8 mouse cellular contexts compared by ENCODE assay signal in the genomic region with DNA sequence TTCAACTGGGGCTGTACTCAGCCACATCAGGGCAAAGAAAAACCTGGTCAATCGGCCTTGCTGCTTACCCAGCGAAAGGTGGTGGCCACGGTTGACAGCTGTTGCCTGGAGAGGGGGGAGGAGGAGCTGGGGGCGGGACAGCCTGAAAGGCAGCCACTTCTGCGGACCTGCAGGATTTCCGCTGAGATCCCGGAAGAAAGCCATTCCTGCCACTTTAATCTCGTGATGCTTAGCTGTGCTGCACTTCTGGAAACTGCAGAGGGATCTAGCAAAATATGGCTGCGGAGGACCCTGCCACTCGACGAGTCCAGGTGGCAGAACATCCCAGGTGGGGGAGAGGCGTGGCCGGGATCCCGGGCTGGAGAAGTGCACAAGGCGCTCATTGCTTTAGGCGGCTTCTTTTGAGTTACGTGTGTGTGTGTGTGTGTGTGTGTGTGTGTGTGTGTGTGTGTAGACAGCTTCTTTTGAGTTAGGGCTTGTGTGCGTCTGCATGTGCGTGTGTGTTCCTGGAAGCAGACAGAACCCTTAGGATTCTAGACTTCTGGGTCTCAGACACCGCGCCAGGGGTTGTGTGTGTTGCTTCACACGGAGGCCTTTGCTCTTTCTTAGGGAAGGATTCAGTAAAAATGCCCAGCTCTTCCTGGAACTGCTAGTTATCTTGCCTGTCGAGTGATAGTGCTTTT. TPM values are rescaled to one million over a fixed set of nuclear protein-coding genes. Genes with fewer than 3 reads are reported as not detected.
DNase-seq lines count a peak whose midpoint lies in the region; ATAC-seq and TF ChIP-seq lines count a peak whose summit lies in the region.

No protein-coding gene starts in this region.

- peak; percentile 82 for DNase-seq in CD4-positive, CD25-positive, alpha-beta regulatory T cell, adult 2 months (ENCODE audit: low read depth, low spot score)
- DNase-seq in c-Kit-positive CD71-negative TER-119-negative erythroid progenitor cells, embryonic 14.5 days (ENCODE audit: low read depth): peak; percentile 52
- peak; percentile 72 for DNase-seq in forebrain, embryonic 11.5 days (ENCODE audit: low spot score)
- peak; percentile 79 to 92 for DNase-seq in kidney, postnatal 25 days
- DNase-seq in stomach, postnatal 0 days (ENCODE audit: low spot score): peak; percentile 87

- peak; percentile 75 for ATAC-seq in forebrain, embryonic 11.5 days (replicated peaks; ENCODE audit: low FRiP score)
- ATAC-seq in heart, embryonic 15.5 days (replicated peaks; ENCODE audit: insufficient number of reproducible peaks, insufficient read depth, low FRiP score, low read depth): peak; percentile 67; the same call in 1 of the 2 replicates
- peak; percentile 65 for ATAC-seq in liver, embryonic 16.5 days (ENCODE audit: low read depth)
- peak; percentile 64 for ATAC-seq in neural tube, embryonic 12.5 days (ENCODE audit: low FRiP score, low read depth)
- ATAC-seq in stomach, postnatal 0 days (ENCODE audit: low FRiP score, low TSS enrichment): peak; percentile 95

- H3K9me3 ChIP-seq in forebrain, embryonic 11.5 days (ENCODE audit: control insufficient read depth, low read length): no peaks in the 10 kb centered on the region
- no peaks in the 10 kb centered on the region for H3K9me3 ChIP-seq in heart, embryonic 15.5 days (replicated peaks)
- no peaks in the 10 kb centered on the region for H3K9me3 ChIP-seq in liver, embryonic 16.5 days (replicated peaks; ENCODE audit: control insufficient read depth, low read length)
- H3K9me3 ChIP-seq in neural tube, embryonic 12.5 days: no peaks in the 10 kb centered on the region
- no peaks in the 10 kb centered on the region for H3K9me3 ChIP-seq in stomach, postnatal 0 days (ENCODE audit: control insufficient read depth, low read length)

- peak overlapping the region; percentile 68 for H3K4me2 ChIP-seq in forebrain, embryonic 11.5 days (ENCODE audit: low read depth, low read length, severe bottlenecking)
- H3K4me2 ChIP-seq in heart, embryonic 15.5 days: peak overlapping the region; percentile 81
- peak overlapping the region; percentile 85 for H3K4me2 ChIP-seq in liver, embryonic 16.5 days (ENCODE audit: low read depth, low read length)
- peak overlapping the region; percentile 64 for H3K4me2 ChIP-seq in neural tube, embryonic 12.5 days (replicated peaks)
- H3K4me2 ChIP-seq in stomach, postnatal 0 days (replicated peaks; ENCODE audit: low read depth): peak overlapping the region; percentile 63

- no peak for TF ChIP-seq EP300 in stomach, postnatal 0 days (optimal IDR thresholded peaks at IDR 0.05)

- peak overlapping the region; percentile 67 for H3K9ac ChIP-seq in forebrain, embryonic 11.5 days (ENCODE audit: low read length)
- peak overlapping the region; percentile 64 for H3K9ac ChIP-seq in heart, embryonic 15.5 days
- peak overlapping the region; percentile 68 for H3K9ac ChIP-seq in liver, embryonic 16.5 days (ENCODE audit: low read depth, low read length)
- peak overlapping the region; percentile 52 for H3K9ac ChIP-seq in neural tube, embryonic 12.5 days
- H3K9ac ChIP-seq in stomach, postnatal 0 days (ENCODE audit: low read length): peak overlapping the region; percentile 65

- H3K36me3 ChIP-seq in forebrain, embryonic 11.5 days (ENCODE audit: control insufficient read depth, insufficient read depth, low read length): no peaks in the 10 kb centered on the region
- H3K36me3 ChIP-seq in heart, embryonic 15.5 days: no peaks in the 10 kb centered on the region
- H3K36me3 ChIP-seq in liver, embryonic 16.5 days (ENCODE audit: control insufficient read depth, insufficient read depth): no peaks in the 10 kb centered on the region
- no peaks in the 10 kb centered on the region for H3K36me3 ChIP-seq in neural tube, embryonic 12.5 days
- no peaks in the 10 kb centered on the region for H3K36me3 ChIP-seq in stomach, postnatal 0 days (ENCODE audit: control insufficient read depth, insufficient read depth, low read length)

- WGBS in forebrain, embryonic 11.5 days: 7% methylated on average over 23 of the region's 23 CpGs
- 2% methylated on average over 23 of the region's 23 CpGs for WGBS in heart, embryonic 15.5 days
- 3% methylated on average over 23 of the region's 23 CpGs for WGBS in liver, embryonic 16.5 days (ENCODE audit: insufficient replicate concordance)
- WGBS in neural tube, embryonic 12.5 days: 12% methylated on average over 23 of the region's 23 CpGs
- WGBS in stomach, postnatal 0 days: 3% methylated on average over 23 of the region's 23 CpGs

- peak overlapping the region; percentile 40 for H3K4me3 ChIP-seq in forebrain, embryonic 11.5 days (ENCODE audit: low read depth, low read length)
- peak overlapping the region; percentile 75 for H3K4me3 ChIP-seq in heart, embryonic 15.5 days
- H3K4me3 ChIP-seq in liver, embryonic 16.5 days (ENCODE audit: low read depth, low read length): peak overlapping the region; percentile 71
- H3K4me3 ChIP-seq in neural tube, embryonic 12.5 days: peak overlapping the region; percentile 37
- peak overlapping the region; percentile 65 for H3K4me3 ChIP-seq in stomach, postnatal 0 days (ENCODE audit: low read depth, low read length)

- TF ChIP-seq CTCF in stomach, postnatal 0 days (IDR thresholded peaks at IDR 0.05; ENCODE audit: low read depth): no peak

- no peak overlapping the region for H3K27ac ChIP-seq in forebrain, embryonic 11.5 days (ENCODE audit: low read depth, low read length)
- peak overlapping the region; percentile 45 for H3K27ac ChIP-seq in heart, embryonic 15.5 days
- H3K27ac ChIP-seq in liver, embryonic 16.5 days (ENCODE audit: low read length): no peak overlapping the region
- H3K27ac ChIP-seq in neural tube, embryonic 12.5 days: no peak overlapping the region
- peak overlapping the region; percentile 78; the same call in 1 of the 2 replicates for H3K27ac ChIP-seq in stomach, postnatal 0 days (replicated peaks)

- no peaks in the 10 kb centered on the region for H3K4me1 ChIP-seq in forebrain, embryonic 11.5 days (replicated peaks; ENCODE audit: control insufficient read depth, insufficient read depth, low read length)
- peaks cover 5% of the 10 kb centered on the region for H3K4me1 ChIP-seq in heart, embryonic 15.5 days (replicated peaks)
- peaks cover 36% of the 10 kb centered on the region for H3K4me1 ChIP-seq in liver, embryonic 16.5 days (ENCODE audit: control insufficient read depth, low read depth, low read length)
- H3K4me1 ChIP-seq in neural tube, embryonic 12.5 days: peaks cover 4% of the 10 kb centered on the region; the same call in 1 of the 2 replicates
- no peaks in the 10 kb centered on the region; the same call in 1 of the 2 replicates for H3K4me1 ChIP-seq in stomach, postnatal 0 days (replicated peaks; ENCODE audit: control insufficient read depth, insufficient read depth)

- no peaks in the 10 kb centered on the region for H3K27me3 ChIP-seq in forebrain, embryonic 11.5 days (ENCODE audit: control insufficient read depth, insufficient read depth, low read length)
- H3K27me3 ChIP-seq in heart, embryonic 15.5 days: no peaks in the 10 kb centered on the region
- no peaks in the 10 kb centered on the region for H3K27me3 ChIP-seq in liver, embryonic 16.5 days (ENCODE audit: control insufficient read depth, insufficient read depth, low read depth, low read length)
- no peaks in the 10 kb centered on the region for H3K27me3 ChIP-seq in neural tube, embryonic 12.5 days (replicated peaks)
- no peaks in the 10 kb centered on the region for H3K27me3 ChIP-seq in stomach, postnatal 0 days (ENCODE audit: control insufficient read depth, insufficient read depth, low read length)

RNA-seq across cellular contexts. Expression of a gene that starts 7.3 kb away (rescaled TPM):
- 99.8 and 102 TPM in 2 replicates for polyA plus RNA-seq in forebrain, embryonic 11.5 days (2014; fragmentation: Nextera tagmentation; extraction: Ambion mirVana)
- polyA plus RNA-seq in heart, embryonic 15.5 days (2015; fragmentation: Nextera tagmentation; extraction: Ambion mirVana): 53.2 and 57.0 TPM in 2 replicates
- polyA plus RNA-seq in liver, embryonic 16.5 days (2015; fragmentation: Nextera tagmentation; extraction: Ambion mirVana): 35.6 and 40.1 TPM in 2 replicates
- polyA plus RNA-seq in neural tube, embryonic 12.5 days (2016; fragmentation: Nextera tagmentation; extraction: Ambion mirVana): 74.5 and 83.4 TPM in 2 replicates
- 36.2 and 36.8 TPM in 2 replicates for polyA plus RNA-seq in stomach, postnatal 0 days (2015; fragmentation: Nextera tagmentation; extraction: Ambion mirVana)

RNA-seq across cellular contexts. Expression of a gene that starts 7.3 kb away (rescaled TPM):
- 28.8 and 29.3 TPM in 2 replicates for polyA plus RNA-seq in forebrain, embryonic 11.5 days (2014; fragmentation: Nextera tagmentation; extraction: Ambion mirVana)
- polyA plus RNA-seq in heart, embryonic 15.5 days (2015; fragmentation: Nextera tagmentation; extraction: Ambion mirVana): 26.8 and 32.0 TPM in 2 replicates
- polyA plus RNA-seq in liver, embryonic 16.5 days (2015; fragmentation: Nextera tagmentation; extraction: Ambion mirVana): 8.4 and 9.4 TPM in 2 replicates
- polyA plus RNA-seq in neural tube, embryonic 12.5 days (2016; fragmentation: Nextera tagmentation; extraction: Ambion mirVana): 26.6 and 29.0 TPM in 2 replicates
- 30.8 and 33.5 TPM in 2 replicates for polyA plus RNA-seq in stomach, postnatal 0 days (2015; fragmentation: Nextera tagmentation; extraction: Ambion mirVana)

Comparison
In these comparisons a context has a peak if more than half of its experiments do, and no peak if none do; other contexts are left out.
1. H3K27ac ChIP-seq: peak in heart, embryonic 15.5 days (single experiment) and stomach, postnatal 0 days (single experiment); none in forebrain, embryonic 11.5 days (single experiment), liver, embryonic 16.5 days (single experiment) and neural tube, embryonic 12.5 days (single experiment).
2. Peak in every context shown above with its lines, with median percentiles within 50 percentile points of each other: DNase-seq, ATAC-seq, H3K4me2 ChIP-seq, H3K4me3 ChIP-seq and H3K9ac ChIP-seq.